Mouse (Mus musculus) lung, postnatal 0 days (tissue): ENCODE data around the gene Gipc2. TPM values are rescaled to one million over a fixed set of nuclear protein-coding genes. Genes with fewer than 3 reads are reported as not detected.

Source experiments
- ATAC-seq: fragments of 200-750 bp; cut with Nextera tagmentation; 2 replicates; pipeline ENCODE4 v1.8.0; 2017; ENCODE audit warnings: moderate library complexity
- DNase-seq: peaks from one replicate; pipeline ENCODE4 v3.0.0-alpha.2; 2016; ENCODE audit warnings: low spot score
- H3K27ac ChIP-seq: fragments of 300-500 bp; sonication (generic); 2 replicates; pipeline ENCODE4 v1.5.1; 2014; ENCODE audit warnings: antibody characterized with exemption, mild to moderate bottlenecking, low read length, mixed read lengths
- H3K27me3 ChIP-seq: fragments of 300-500 bp; sonication (generic); replicated peaks from 2 replicates; pipeline ENCODE4 v1.6.1; 2014; ENCODE audit warnings: low read length, mixed read lengths; ENCODE audit not compliant: insufficient read depth
- H3K36me3 ChIP-seq: fragments of 300-500 bp; sonication (generic); 2 replicates; pipeline ENCODE4 v1.6.1; 2014; ENCODE audit warnings: low read length, mixed read lengths; ENCODE audit not compliant: insufficient read depth
- H3K4me1 ChIP-seq: fragments of 300-500 bp; sonication (generic); 2 replicates; pipeline ENCODE4 v1.6.1; 2014; ENCODE audit warnings: antibody characterized with exemption, low read depth, low read length, mixed read lengths; ENCODE audit not compliant: insufficient read depth
- H3K4me2 ChIP-seq: fragments of 300-500 bp; sonication (generic); replicated peaks from 2 replicates; pipeline ENCODE4 v1.6.1; 2014; ENCODE audit warnings: low read depth, mild to moderate bottlenecking, low read length, moderate library complexity, mixed read lengths
- H3K4me3 ChIP-seq: fragments of 300-500 bp; sonication (generic); 2 replicates; pipeline ENCODE4 v1.5.1; 2014; ENCODE audit warnings: low read depth, low read length
- H3K9ac ChIP-seq: fragments of 300-500 bp; sonication (generic); replicated peaks from 2 replicates; pipeline ENCODE4 v1.6.1; 2014; ENCODE audit warnings: low read depth, mild to moderate bottlenecking
- H3K9me3 ChIP-seq: fragments of 300-500 bp; sonication (generic); 2 replicates; pipeline ENCODE4 v1.6.1; 2016; ENCODE audit warnings: low read length, mixed read lengths
- CTCF ChIP-seq: IDR thresholded peaks from 2 replicates; pipeline ENCODE4 v1.5.1; 2016; ENCODE audit warnings: antibody characterized with exemption, mild to moderate bottlenecking
- EP300 ChIP-seq: IDR thresholded peaks from 2 replicates; pipeline ENCODE4 v1.6.1; 2016; ENCODE audit warnings: antibody characterized with exemption, mild to moderate bottlenecking, control low read depth
- WGBS: fragments of 180-500 bp; shearing (Covaris S2); extraction: QIAGEN DNeasy Blood & Tissue Kit; methylation state at CpG from one replicate; pipeline ENCODE4 v1.1.7; 2014; 5-methylcytosine and 5-hydroxymethylcytosine counted together
- polyA plus RNA-seq: library from polyadenylated mRNA; unstranded; fragments of >200 nt; fragmentation: Nextera tagmentation; extraction: Ambion mirVana; gene quantifications from 2 replicates; pipeline ENCODE4 v1.2.1, GENCODE M21; 2015

Gene Gipc2
- polyA plus RNA-seq, 1 experiment from 2014 or later, result 86.3 TPM

DNA sequence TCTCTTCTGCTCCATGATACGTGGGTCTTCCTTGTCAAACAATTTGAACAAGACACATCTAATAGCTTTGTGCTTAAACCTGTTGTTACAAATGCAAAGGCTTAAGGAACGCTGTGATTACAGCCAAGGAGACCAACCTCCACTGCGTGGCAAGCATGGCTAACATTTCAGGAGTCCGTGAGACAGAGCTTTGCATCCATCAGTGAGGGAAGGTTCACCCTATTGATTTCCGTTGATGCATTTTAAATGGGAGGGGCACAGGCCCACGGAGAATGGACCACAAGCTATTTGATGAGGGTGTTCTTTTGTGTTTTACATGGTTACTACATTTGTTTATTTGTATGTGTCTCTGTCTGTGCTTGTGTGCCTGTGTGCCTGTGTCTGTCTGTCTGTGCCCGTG is 37.4 kb downstream of the Gipc2 start:
- no peak for ATAC-seq
- no peak overlapping the region for H3K4me3 ChIP-seq
- H3K9ac ChIP-seq, result no peak overlapping the region
- no peaks in the 10 kb centered on the region for H3K36me3 ChIP-seq
- TF ChIP-seq EP300 (no peak), CTCF (no peak)
- no peaks in the 10 kb centered on the region for H3K27me3 ChIP-seq
- H3K4me1 ChIP-seq, result no peaks in the 10 kb centered on the region
- H3K9me3 ChIP-seq, result no peaks in the 10 kb centered on the region
- DNase-seq, result no peak
- WGBS, result 78% methylated on average over 7 of the region's 7 CpGs
- no peak overlapping the region for H3K27ac ChIP-seq
- no peak overlapping the region for H3K4me2 ChIP-seq

DNA sequence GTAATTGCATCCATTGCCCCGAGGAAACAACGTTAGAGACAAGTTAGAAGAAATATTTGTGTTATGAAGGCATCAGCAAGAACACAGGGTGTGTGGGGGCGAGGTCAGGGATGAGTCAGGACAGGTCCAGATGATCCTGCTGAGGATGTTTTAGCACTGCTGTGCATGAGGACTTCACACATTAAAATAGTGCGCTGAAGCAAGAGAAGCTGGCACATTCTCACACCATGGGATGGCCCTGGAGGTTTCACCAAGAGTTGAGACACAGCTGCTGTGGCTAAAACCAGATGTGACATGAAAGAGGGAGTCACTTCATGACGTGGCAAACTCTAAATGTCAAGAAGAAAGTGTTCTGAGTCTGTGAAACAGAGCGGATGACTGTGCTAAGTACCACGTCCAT is 38.9 kb downstream of the Gipc2 start:
- no peak overlapping the region for H3K27ac ChIP-seq
- ATAC-seq (no peak), DNase-seq (no peak)
- H3K4me3 ChIP-seq, result no peak overlapping the region
- no peaks in the 10 kb centered on the region for H3K9me3 ChIP-seq
- peaks cover 6% of the 10 kb centered on the region; the same call in 1 of the 2 replicates for H3K4me1 ChIP-seq
- H3K36me3 ChIP-seq, result no peaks in the 10 kb centered on the region
- 72% methylated on average over 7 of the region's 7 CpGs for WGBS
- no peak overlapping the region for H3K9ac ChIP-seq
- H3K27me3 ChIP-seq, result no peaks in the 10 kb centered on the region
- no peak for TF ChIP-seq EP300
- no peak for TF ChIP-seq CTCF
- no peak overlapping the region for H3K4me2 ChIP-seq

DNA sequence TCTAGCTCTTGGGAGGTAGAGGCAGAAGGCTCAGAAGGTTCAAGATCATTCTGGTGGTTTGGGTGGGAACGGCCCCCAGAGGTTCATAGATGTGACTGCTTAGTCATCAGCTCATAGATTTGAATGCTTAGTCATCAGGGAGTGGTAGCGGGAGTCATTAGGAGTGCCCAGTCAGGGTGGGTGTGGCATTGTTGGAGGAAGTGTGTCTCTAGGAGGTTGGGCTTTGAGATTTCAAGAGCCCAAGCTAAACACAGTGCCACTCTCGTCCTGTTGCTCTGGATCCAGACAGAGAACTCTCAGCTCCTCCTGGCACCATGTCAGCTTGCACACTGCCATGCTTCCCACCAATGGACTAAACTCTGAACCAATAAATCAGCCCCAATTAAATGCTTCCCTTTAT is 43.3 kb downstream of the Gipc2 start:
- peak; percentile 94 for DNase-seq
- H3K36me3 ChIP-seq, result no peaks in the 10 kb centered on the region
- H3K27me3 ChIP-seq, result no peaks in the 10 kb centered on the region
- H3K27ac ChIP-seq, result peak overlapping the region; percentile 81
- H3K4me2 ChIP-seq, result peak overlapping the region; percentile 38
- 38% methylated on average over 3 of the region's 3 CpGs for WGBS
- no peak overlapping the region for H3K9ac ChIP-seq
- peak; percentile 86 for ATAC-seq
- peak; percentile 76 for TF ChIP-seq EP300
- TF ChIP-seq CTCF, result no peak
- H3K9me3 ChIP-seq, result no peaks in the 10 kb centered on the region
- H3K4me1 ChIP-seq, result peaks cover 16% of the 10 kb centered on the region
- H3K4me3 ChIP-seq, result no peak overlapping the region

DNA sequence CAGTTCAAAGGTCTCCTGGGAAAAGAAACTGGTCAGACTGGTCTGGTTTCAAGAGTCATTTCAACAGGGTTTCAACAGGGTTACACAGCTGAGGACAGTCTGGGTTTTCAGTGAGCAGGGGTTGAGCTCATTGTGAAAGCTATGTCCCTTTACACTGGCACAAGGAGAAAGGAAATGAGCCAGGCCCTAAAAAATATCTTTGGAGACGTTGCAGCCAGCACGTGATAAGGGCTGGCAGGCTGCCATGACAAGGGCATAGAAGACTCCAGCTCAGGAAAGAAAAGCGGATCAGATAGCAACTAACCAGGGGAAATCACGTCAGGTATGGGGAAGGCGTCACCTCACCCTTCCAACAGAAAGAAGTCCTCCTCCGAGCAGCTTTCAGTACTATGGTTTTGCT is 43.9 kb downstream of the Gipc2 start:
- ATAC-seq, result peak; percentile 91

DNA sequence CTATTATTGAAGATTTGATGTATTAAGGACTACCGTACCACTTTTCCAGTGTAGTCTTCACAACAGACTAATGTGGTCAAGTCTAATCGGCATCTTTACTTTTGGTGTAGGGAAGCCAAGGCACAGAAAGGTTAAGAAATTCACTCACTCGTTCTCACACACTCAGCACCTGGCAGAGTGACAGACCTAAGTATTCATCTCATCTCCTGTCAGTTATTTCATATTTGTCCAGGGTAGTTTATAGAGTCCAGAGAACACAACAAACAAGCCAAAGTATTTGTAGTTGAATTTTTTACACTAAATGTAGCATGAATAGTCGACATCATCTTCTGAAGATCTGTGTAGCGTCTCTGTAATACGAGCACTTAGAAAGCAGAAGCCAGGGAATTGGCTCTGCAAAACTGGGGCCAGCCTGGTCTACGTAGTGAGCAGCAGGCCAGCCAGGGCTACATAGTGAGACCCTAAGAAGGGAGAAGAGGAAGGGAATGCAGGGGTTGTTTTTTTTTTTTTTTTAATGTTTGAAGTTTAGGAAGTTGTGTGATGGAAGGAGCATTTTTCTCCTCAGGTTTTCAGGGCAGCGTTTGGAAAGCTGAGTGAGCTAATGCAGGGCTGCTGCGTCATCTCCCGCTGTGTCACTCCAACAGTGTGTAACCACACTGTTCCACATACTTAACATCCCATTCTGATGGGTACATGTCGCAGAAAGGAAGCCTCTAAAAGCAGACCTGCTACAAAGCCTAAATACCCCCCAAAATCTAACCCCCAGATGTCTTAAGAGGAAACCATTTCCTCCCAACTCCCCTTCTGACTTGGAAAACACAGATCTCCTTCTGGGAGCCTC is 44.6 kb downstream of the Gipc2 start:
- no peak overlapping the region; the same call in 1 of the 2 replicates for H3K4me2 ChIP-seq
- no peak overlapping the region for H3K4me3 ChIP-seq
- ATAC-seq (peak; percentile 54), DNase-seq (peak; percentile 61)
- H3K9ac ChIP-seq, result no peak overlapping the region
- no peaks in the 10 kb centered on the region for H3K27me3 ChIP-seq
- TF ChIP-seq EP300 (no peak), CTCF (no peak)
- H3K27ac ChIP-seq, result peak overlapping the region; percentile 81
- peaks cover 16% of the 10 kb centered on the region for H3K4me1 ChIP-seq
- H3K36me3 ChIP-seq, result no peaks in the 10 kb centered on the region
- H3K9me3 ChIP-seq, result no peaks in the 10 kb centered on the region
- 49% methylated on average over 11 of the region's 11 CpGs for WGBS

More for the DNA sequence above, 43.9 kb downstream of the Gipc2 start:
- Histone ChIP-seq H3K36me3 (no peaks in the 10 kb centered on the region), H3K9ac (no peak overlapping the region), H3K9me3 (no peaks in the 10 kb centered on the region), H3K27ac (peak overlapping the region; percentile 81), H3K27me3 (no peaks in the 10 kb centered on the region), H3K4me2 (peak overlapping the region; percentile 38), H3K4me3 (no peak overlapping the region), H3K4me1 (peaks cover 16% of the 10 kb centered on the region)
- TF ChIP-seq CTCF, result no peak
- TF ChIP-seq EP300, result peak; percentile 78
- WGBS, result 22% methylated on average over 6 of the region's 6 CpGs
- peak; percentile 94 for DNase-seq

DNA sequence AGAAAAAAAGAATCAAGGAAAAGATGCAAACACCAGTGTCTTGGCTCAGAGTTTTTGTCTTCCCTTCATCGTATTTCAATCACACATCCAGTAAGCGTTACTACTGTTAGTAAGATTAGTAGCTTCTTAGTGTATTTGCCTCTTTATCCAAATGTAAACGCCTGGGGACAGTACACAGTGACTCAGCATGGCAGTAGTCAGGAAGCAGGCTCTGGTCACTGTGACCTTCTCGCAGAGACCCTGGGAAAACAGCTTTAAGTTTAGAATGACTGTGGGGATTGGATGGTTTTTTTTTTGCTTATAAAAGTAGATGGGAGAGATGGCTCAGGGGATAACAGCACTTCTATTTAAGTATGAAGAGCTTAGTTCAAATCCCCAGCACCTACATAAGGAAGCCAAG is 46.0 kb downstream of the Gipc2 start:
- no peak for TF ChIP-seq CTCF
- TF ChIP-seq EP300, result no peak
- WGBS, result 38% methylated on average over 4 of the region's 4 CpGs
- ATAC-seq (no peak), DNase-seq (no peak)
- Histone ChIP-seq H3K4me2 (no peak overlapping the region), H3K4me1 (peaks cover 16% of the 10 kb centered on the region), H3K9ac (no peak overlapping the region), H3K4me3 (no peak overlapping the region), H3K36me3 (no peaks in the 10 kb centered on the region), H3K27me3 (no peaks in the 10 kb centered on the region), H3K27ac (peak overlapping the region; percentile 81; the same call in 1 of the 2 replicates), H3K9me3 (no peaks in the 10 kb centered on the region)
